Mouse (Mus musculus) bone marrow, adult 2 months (tissue): ENCODE measurements around the gene Zfp654.

Experiments used
- CTCF ChIP-seq: fragments of 200-500 bp; IDR thresholded peaks from 2 replicates; pipeline ENCODE4 v1.5.1; 2011; ENCODE audit warnings: low read length, control low read depth; ENCODE audit not compliant: control insufficient read depth, insufficient read depth
- POLR2A ChIP-seq: fragments of 200-500 bp; IDR thresholded peaks from 2 replicates; pipeline ENCODE4 v1.6.1; 2011; ENCODE audit warnings: low read depth, mild to moderate bottlenecking, control low read depth, low read length, borderline replicate concordance; ENCODE audit not compliant: control insufficient read depth

- TF ChIP-seq CTCF (no peak), POLR2A (0 out of 2 replicates have a peak, but pooled peaks have one; percentile 0)
Observed at GRCm38 (mm10) chr16:64851085-64851562, 328 bp downstream of the Zfp654 start.
